Mouse (Mus musculus) stomach, postnatal 0 days (tissue): ENCODE results near the gene Mycs.

Experiments
- CTCF ChIP-seq: IDR thresholded peaks from 2 replicates; pipeline ENCODE4 v1.5.1; 2016; ENCODE audit warnings: antibody characterized with exemption, low read depth, mild to moderate bottlenecking, moderate library complexity
- EP300 ChIP-seq: optimal IDR thresholded peaks from 2 replicates; pipeline ENCODE3; 2016; ENCODE audit warnings: antibody characterized with exemption

DNA sequence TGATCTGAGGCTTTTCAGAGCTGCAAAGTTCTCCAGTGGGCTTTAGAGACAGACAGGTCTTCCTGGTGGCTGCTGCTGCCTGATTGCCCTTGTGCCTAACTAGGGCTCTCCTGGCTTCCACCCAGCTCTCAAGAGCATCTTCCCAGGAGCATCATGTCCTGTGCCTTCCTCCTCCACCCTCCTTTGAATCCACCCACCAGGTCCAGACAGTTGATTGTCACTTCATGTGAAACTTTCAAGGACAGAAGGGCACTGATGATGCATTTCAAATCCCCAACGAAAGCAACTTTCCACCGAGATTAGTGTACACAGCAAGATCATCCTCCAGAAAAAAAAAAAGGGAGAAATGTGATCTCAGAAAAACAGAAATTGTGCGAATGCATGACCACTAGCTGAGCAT, at the start of gene Mycs:
- TF ChIP-seq CTCF (no peak), EP300 (no peak)
